Mouse (Mus musculus) MEL (cell line): ENCODE data around the gene Ccdc141. TPM values are rescaled to one million over a fixed set of nuclear protein-coding genes. Genes with fewer than 3 reads are reported as not detected.
"Not testable (repeated sequence)": the region's sequence is repeated elsewhere in the genome, so short reads cannot be mapped to it uniquely, and the experiment has no call there.

Experiments used
- DNase-seq: peaks from one replicate; pipeline ENCODE4 v3.0.0; 2011; ENCODE audit warnings: low read depth, low spot score
- H3K27ac ChIP-seq: 2 replicates; pipeline ENCODE4 v1.5.1; 2012; ENCODE audit warnings: low read depth, mild to moderate bottlenecking, control low read depth, low read length, moderate library complexity; ENCODE audit not compliant: control insufficient read depth
- H3K27me3 ChIP-seq, 2 experiments: fragments of 150-350 bp in 1 of 2; sonication (generic) in 1 of 2; 2 replicates each; pipeline ENCODE4 v1.6.1; 2012; ENCODE audit warnings: low read length in 2 of 2, mild to moderate bottlenecking in 2 of 2, improper control_type of control experiment in 1 of 2, moderate library complexity in 1 of 2; ENCODE audit not compliant: insufficient read depth in 2 of 2, control insufficient read depth in 1 of 2
- H3K36me3 ChIP-seq, 2 experiments: 2 replicates each; pipeline ENCODE4 v1.6.1; 2012 to 2014; ENCODE audit warnings: low read length in 2 of 2, improper control_type of control experiment in 1 of 2, inconsistent platforms in 1 of 2, mild to moderate bottlenecking in 1 of 2; ENCODE audit not compliant: insufficient read depth in 2 of 2, control insufficient read depth in 1 of 2
- H3K4me1 ChIP-seq, 2 experiments: fragments of 150-350 bp in 1 of 2; sonication (generic) in 1 of 2; 2 replicates each; pipeline ENCODE4 v1.6.1; 2012; ENCODE audit warnings: low read length in 2 of 2, improper control_type of control experiment in 1 of 2, mild to moderate bottlenecking in 1 of 2; ENCODE audit not compliant: insufficient read depth in 2 of 2, control insufficient read depth in 1 of 2
- H3K4me3 ChIP-seq, 2 experiments: fragments of 150-350 bp in 1 of 2; sonication (generic) in 1 of 2; 2 replicates each; pipeline ENCODE4 v1.5.1; 2012; ENCODE audit warnings: low read depth in 2 of 2, low read length in 2 of 2, mild to moderate bottlenecking in 2 of 2, moderate library complexity in 2 of 2, control low read depth in 1 of 2, improper control_type of control experiment in 1 of 2; ENCODE audit not compliant: control insufficient read depth in 1 of 2, insufficient read depth in 1 of 2
- H3K79me2 ChIP-seq: 2 replicates; pipeline ENCODE4 v1.6.1; 2012; ENCODE audit warnings: mild to moderate bottlenecking, low read length, moderate library complexity; ENCODE audit not compliant: control insufficient read depth, poor library complexity, insufficient read depth
- H3K9ac ChIP-seq: 2 replicates; pipeline ENCODE4 v1.6.1; 2012; ENCODE audit warnings: low read depth, mild to moderate bottlenecking, control low read depth, low read length, moderate library complexity; ENCODE audit not compliant: control insufficient read depth, poor library complexity, severe bottlenecking
- H3K9me3 ChIP-seq: fragments of 150-350 bp; sonication (generic); replicated peaks from 2 replicates; pipeline ENCODE4 v1.6.1; 2012; ENCODE audit warnings: mild to moderate bottlenecking, low read length, improper control_type of control experiment, moderate library complexity; ENCODE audit not compliant: insufficient read depth
- BHLHE40 ChIP-seq: IDR thresholded peaks from 2 replicates; pipeline ENCODE4 v1.6.1; 2012; ENCODE audit warnings: low read depth, mild to moderate bottlenecking, inconsistent platforms, low read length, improper control_type of control experiment, borderline replicate concordance
- CHD2 ChIP-seq: IDR thresholded peaks from 2 replicates; pipeline ENCODE4 v1.6.1; 2011; ENCODE audit warnings: low read length, improper control_type of control experiment
- CTCF ChIP-seq, 3 experiments: IDR thresholded peaks in 2 of 3; conservative IDR thresholded peaks in 1 of 3; 2 replicates each; pipeline ENCODE4 v1.5.1; 2011 to 2012; ENCODE audit warnings: low read length in 3 of 3, low read depth in 2 of 3, mild to moderate bottlenecking in 2 of 3, improper control_type of control experiment in 1 of 3, inconsistent platforms in 1 of 3, mixed read lengths in 1 of 3, moderate library complexity in 1 of 3; ENCODE audit not compliant: control insufficient read depth in 1 of 3, insufficient read depth in 1 of 3, poor library complexity in 1 of 3, severe bottlenecking in 1 of 3
- GABPA ChIP-seq: IDR thresholded peaks from 2 replicates; pipeline ENCODE4 v1.6.1; 2012; ENCODE audit warnings: low read depth, mild to moderate bottlenecking, inconsistent platforms, low read length, improper control_type of control experiment, moderate library complexity
- HCFC1 ChIP-seq: IDR thresholded peaks from 2 replicates; pipeline ENCODE4 v1.6.1; 2012; ENCODE audit warnings: low read depth, mild to moderate bottlenecking, inconsistent platforms, low read length, improper control_type of control experiment, moderate library complexity
- JUND ChIP-seq: IDR thresholded peaks from 2 replicates; pipeline ENCODE4 v1.6.1; 2011; ENCODE audit warnings: low read depth, mild to moderate bottlenecking, improper control_type of control experiment, low read length
- MAFK ChIP-seq: IDR thresholded peaks from 2 replicates; pipeline ENCODE4 v1.6.1; 2011; ENCODE audit warnings: low read depth, mild to moderate bottlenecking, low read length, improper control_type of control experiment, borderline replicate concordance
- MAX ChIP-seq: IDR thresholded peaks from 2 replicates; pipeline ENCODE4 v1.6.1; 2011; ENCODE audit warnings: low read length, improper control_type of control experiment
- MAZ ChIP-seq: IDR thresholded peaks from 2 replicates; pipeline ENCODE4 v1.6.1; 2012; ENCODE audit warnings: low read depth, mild to moderate bottlenecking, inconsistent platforms, low read length, improper control_type of control experiment
- MYC ChIP-seq: IDR thresholded peaks from 2 replicates; pipeline ENCODE4 v1.6.1; 2011; ENCODE audit warnings: low read depth, mild to moderate bottlenecking, low read length, improper control_type of control experiment, moderate library complexity
- NELFE ChIP-seq: IDR thresholded peaks from 2 replicates; pipeline ENCODE4 v1.6.1; 2011; ENCODE audit warnings: low read depth, low read length, improper control_type of control experiment
- NRF1 ChIP-seq: IDR thresholded peaks from 2 replicates; pipeline ENCODE4 v1.6.1; 2014; ENCODE audit warnings: low read depth, mild to moderate bottlenecking, inconsistent platforms, low read length, improper control_type of control experiment, moderate library complexity; ENCODE audit not compliant: poor library complexity, insufficient read depth, severe bottlenecking
- POLR2A ChIP-seq, 2 experiments: IDR thresholded peaks; 2 replicates each; pipeline ENCODE4 v1.6.1; 2011 to 2012; ENCODE audit warnings: low read length in 2 of 2, mild to moderate bottlenecking in 2 of 2, control low read depth in 1 of 2, improper control_type of control experiment in 1 of 2, low read depth in 1 of 2, moderate library complexity in 1 of 2; ENCODE audit not compliant: control insufficient read depth in 1 of 2, insufficient read depth in 1 of 2, poor library complexity in 1 of 2
- POLR2AphosphoS5 ChIP-seq: IDR thresholded peaks from 2 replicates; pipeline ENCODE4 v1.6.1; 2012; ENCODE audit warnings: low read depth, borderline replicate concordance, mild to moderate bottlenecking, inconsistent platforms, low read length, moderate library complexity, mixed read lengths
- RAD21 ChIP-seq: IDR thresholded peaks from 2 replicates; pipeline ENCODE4 v1.6.1; 2011; ENCODE audit warnings: mild to moderate bottlenecking, low read depth, low read length, improper control_type of control experiment
- RCOR1 ChIP-seq: IDR thresholded peaks from 2 replicates; pipeline ENCODE4 v1.6.1; 2012; ENCODE audit warnings: low read depth, mild to moderate bottlenecking, inconsistent platforms, low read length, improper control_type of control experiment
- SIN3A ChIP-seq: IDR thresholded peaks from 2 replicates; pipeline ENCODE4 v1.6.1; 2012; ENCODE audit warnings: low read length, improper control_type of control experiment, inconsistent platforms
- TAL1 ChIP-seq: IDR thresholded peaks from 2 replicates; pipeline ENCODE4 v1.6.1; 2012; ENCODE audit warnings: mild to moderate bottlenecking, inconsistent platforms, low read length, moderate library complexity, mixed read lengths
- TBP ChIP-seq: IDR thresholded peaks from 2 replicates; pipeline ENCODE4 v1.8.0; 2011; ENCODE audit warnings: low read depth, low read length, improper control_type of control experiment
- TCF12 ChIP-seq: IDR thresholded peaks from 2 replicates; pipeline ENCODE4 v1.6.1; 2014; ENCODE audit warnings: low read depth, mild to moderate bottlenecking, inconsistent platforms, low read length, improper control_type of control experiment, moderate library complexity
- UBTF ChIP-seq: IDR thresholded peaks from 2 replicates; pipeline ENCODE4 v1.6.1; 2012; ENCODE audit warnings: low read depth, mild to moderate bottlenecking, inconsistent platforms, low read length, improper control_type of control experiment, moderate library complexity, borderline replicate concordance; ENCODE audit not compliant: insufficient read depth
- USF1 ChIP-seq: IDR thresholded peaks from 2 replicates; pipeline ENCODE4 v1.6.1; 2014; ENCODE audit warnings: low read depth, mild to moderate bottlenecking, inconsistent platforms, low read length, improper control_type of control experiment, moderate library complexity
- ZNF384 ChIP-seq: IDR thresholded peaks from 2 replicates; pipeline ENCODE4 v1.6.1; 2012; ENCODE audit warnings: low read depth, mild to moderate bottlenecking, inconsistent platforms, low read length, improper control_type of control experiment
- polyA plus RNA-seq, 2 experiments: library from polyadenylated mRNA; stranded (reverse) in 1 of 2; unstranded in 1 of 2; fragments of >175 nt in 1 of 2; fragments of >200 nt in 1 of 2; gene quantifications; 2 replicates each; pipeline versions ENCODE4 v1.2.1 to v1.2.4; 2012; ENCODE audit warnings: low replicate concordance in 2 of 2, low read depth in 1 of 2; ENCODE audit not compliant: insufficient read length in 2 of 2, insufficient read depth in 1 of 2, missing spikeins in 1 of 2
- total RNA-seq: library from RNA; depleted of rRNA; stranded (reverse); fragments of 300-350 nt; gene quantifications from 2 replicates; pipeline ENCODE4 v1.2.3, GENCODE M21; 2012

The Ccdc141 gene
- total and polyA plus RNA-seq, 3 experiments: 0.54 to 1.1 TPM; not detected in 1

- Histone ChIP-seq H3K4me1 (no peaks in the 10 kb centered on the region), H3K9me3 (no peaks in the 10 kb centered on the region), H3K27ac (no peak overlapping the region), H3K9ac (no peak overlapping the region), H3K79me2 (no peaks in the 10 kb centered on the region), H3K27me3 (no peaks in the 10 kb centered on the region), H3K36me3 (no peaks in the 10 kb centered on the region), H3K4me3 (no peak overlapping the region)
- TF ChIP-seq MYC: no peak
- TF ChIP-seq RAD21: no peak
- TF ChIP-seq CTCF (IDR thresholded peaks at IDR 0.05 in 2 of 3, conservative IDR thresholded peaks at IDR 0.05 in 1 of 3; ENCODE audit: control insufficient read depth in 1 of 3, insufficient read depth in 1 of 3, low read depth in 2 of 3, low read length in 3 of 3, poor library complexity in 1 of 3, severe bottlenecking in 1 of 3): no peak
- no peak for TF ChIP-seq GABPA
- TF ChIP-seq POLR2A (IDR thresholded peaks at IDR 0.05; ENCODE audit: control insufficient read depth in 1 of 2, insufficient read depth in 1 of 2, low read depth in 1 of 2, low read length in 2 of 2, poor library complexity in 1 of 2): no peak
- TF ChIP-seq TAL1: no peak
- TF ChIP-seq JUND: no peak
- no peak for TF ChIP-seq UBTF
- TF ChIP-seq BHLHE40: no peak
- no peak for TF ChIP-seq MAFK
- no peak for TF ChIP-seq TCF12
- no peak for TF ChIP-seq ZNF384
- TF ChIP-seq NELFE: no peak
- no peak for TF ChIP-seq MAX
- TF ChIP-seq RCOR1: no peak
- TF ChIP-seq CHD2: no peak
- no peak for TF ChIP-seq POLR2AphosphoS5
- no peak for DNase-seq
Observed at GRCm38 (mm10) chr2:77017735-77018134, 152.7 kb downstream of the Ccdc141 start.

- H3K4me3 ChIP-seq, H3K27me3 ChIP-seq, H3K9me3 ChIP-seq, H3K79me2 ChIP-seq, H3K4me1 ChIP-seq, H3K9ac ChIP-seq, H3K36me3 ChIP-seq, DNase-seq, H3K27ac ChIP-seq: not testable (repeated sequence)
Observed at GRCm38 (mm10) chr2:77013449-77013848, 157.0 kb downstream of the Ccdc141 start.

DNA sequence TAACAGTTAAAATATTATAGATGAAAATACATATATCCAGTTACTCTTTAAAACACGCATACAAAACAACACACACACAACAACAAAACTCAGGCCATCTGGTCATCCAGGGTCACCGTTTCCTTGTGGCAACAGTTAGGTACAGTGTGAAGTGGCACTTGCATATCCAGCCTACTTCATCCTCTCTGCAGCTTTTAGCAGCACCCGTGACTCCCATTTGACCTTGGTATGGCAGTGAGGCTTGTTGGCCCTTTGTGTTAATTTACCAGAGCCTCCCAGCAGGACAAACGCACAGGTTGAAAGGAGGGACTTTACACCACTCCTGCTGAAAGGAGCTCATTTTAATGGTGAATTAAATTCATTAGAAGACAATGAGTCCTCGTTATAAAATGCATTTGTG is 158.5 kb downstream of the Ccdc141 start:
- no peaks in the 10 kb centered on the region for H3K9me3 ChIP-seq
- no peaks in the 10 kb centered on the region for H3K36me3 ChIP-seq
- no peak overlapping the region for H3K27ac ChIP-seq
- H3K4me1 ChIP-seq: no peaks in the 10 kb centered on the region
- TF ChIP-seq POLR2AphosphoS5 (no peak), SIN3A (no peak), MAFK (no peak), BHLHE40 (no peak), TBP (no peak), HCFC1 (no peak), USF1 (no peak), NRF1 (no peak), MAZ (no peak), MAX (no peak), UBTF (no peak), RAD21 (no peak), TAL1 (no peak)
- TF ChIP-seq, all 39 proteins: peak for 0
- H3K9ac ChIP-seq: no peak overlapping the region
- no peaks in the 10 kb centered on the region for H3K79me2 ChIP-seq
- H3K27me3 ChIP-seq: no peaks in the 10 kb centered on the region
- no peak overlapping the region for H3K4me3 ChIP-seq
- DNase-seq: no peak
